Mouse (Mus musculus) embryonic facial prominence, embryonic 14.5 days (tissue): ENCODE results near the gene Traf5. TPM values are rescaled to one million over a fixed set of nuclear protein-coding genes. Genes with fewer than 3 reads are reported as not detected.

ENCODE experiments used
- ATAC-seq: fragments of 200-750 bp; cut with Nextera tagmentation; 2 replicates; pipeline ENCODE4 v1.8.0; 2017; ENCODE audit warnings: low read depth, moderate number of reproducible peaks, moderate TSS enrichment
- DNase-seq: peaks from one replicate; pipeline ENCODE4 v3.0.0-alpha.2; 2015; ENCODE audit warnings: low spot score
- H3K27ac ChIP-seq: fragments of 300-500 bp; sonication (generic); replicated peaks from 2 replicates; pipeline ENCODE4 v1.5.1; 2014; ENCODE audit warnings: low read depth, mild to moderate bottlenecking, low read length, moderate library complexity
- H3K27me3 ChIP-seq: fragments of 300-500 bp; sonication (generic); replicated peaks from 2 replicates; pipeline ENCODE4 v1.6.1; 2014; ENCODE audit warnings: low read length; ENCODE audit not compliant: control insufficient read depth, insufficient read depth
- H3K36me3 ChIP-seq: fragments of 300-500 bp; sonication (generic); 2 replicates; pipeline ENCODE4 v1.6.1; 2014; ENCODE audit warnings: low read length, mixed read lengths; ENCODE audit not compliant: control insufficient read depth, insufficient read depth
- H3K4me1 ChIP-seq: fragments of 300-500 bp; sonication (generic); 2 replicates; pipeline ENCODE4 v1.6.1; 2014; ENCODE audit warnings: antibody characterized with exemption, low read length; ENCODE audit not compliant: control insufficient read depth, insufficient read depth
- H3K4me2 ChIP-seq: fragments of 300-500 bp; sonication (generic); 2 replicates; pipeline ENCODE4 v1.6.1; 2014; ENCODE audit warnings: low read depth, mild to moderate bottlenecking, low read length, moderate library complexity, mixed read lengths
- H3K4me3 ChIP-seq: fragments of 300-500 bp; sonication (generic); 2 replicates; pipeline ENCODE4 v1.5.1; 2014; ENCODE audit warnings: low read depth, mild to moderate bottlenecking, low read length
- H3K9ac ChIP-seq: fragments of 300-500 bp; sonication (generic); 2 replicates; pipeline ENCODE4 v1.6.1; 2014; ENCODE audit warnings: low read depth, mild to moderate bottlenecking, low read length, moderate library complexity, mixed read lengths
- H3K9me3 ChIP-seq: fragments of 300-500 bp; sonication (generic); 2 replicates; pipeline ENCODE4 v1.6.1; 2016; ENCODE audit warnings: low read length; ENCODE audit not compliant: control insufficient read depth
- WGBS: fragments of 180-500 bp; shearing (Covaris S2); extraction: QIAGEN DNeasy Blood & Tissue Kit; methylation state at CpG from one replicate; pipeline ENCODE4 v1.1.7; 2014; 5-methylcytosine and 5-hydroxymethylcytosine counted together
- polyA plus RNA-seq: library from polyadenylated mRNA; unstranded; fragments of >200 nt; fragmentation: Nextera tagmentation; extraction: Ambion mirVana; gene quantifications from 2 replicates; pipeline ENCODE4 v1.2.1, GENCODE M21; 2014

Gene Traf5
- polyA plus RNA-seq, 1 experiment from 2014 or later, result 19.7 TPM

- Histone ChIP-seq H3K4me1 (peaks cover 25% of the 10 kb centered on the region), H3K4me3 (no peak overlapping the region), H3K9ac (no peak overlapping the region), H3K27me3 (no peaks in the 10 kb centered on the region), H3K9me3 (no peaks in the 10 kb centered on the region), H3K27ac (no peak overlapping the region), H3K36me3 (no peaks in the 10 kb centered on the region), H3K4me2 (no peak overlapping the region)
- ATAC-seq, result no peak
- DNase-seq, result no peak
- 41% methylated on average over 4 of the region's 4 CpGs for WGBS
Observed at GRCm38 (mm10) chr1:192088011-192088410, 4.3 kb downstream of the Traf5 start.

- no peak overlapping the region for H3K27ac ChIP-seq
- DNase-seq, result no peak
- H3K4me1 ChIP-seq, result peaks cover 25% of the 10 kb centered on the region
- H3K27me3 ChIP-seq, result no peaks in the 10 kb centered on the region
- no peak overlapping the region for H3K4me2 ChIP-seq
- no peak for ATAC-seq
- no peaks in the 10 kb centered on the region for H3K36me3 ChIP-seq
- no peak overlapping the region for H3K9ac ChIP-seq
- no peaks in the 10 kb centered on the region for H3K9me3 ChIP-seq
- no peak overlapping the region for H3K4me3 ChIP-seq
- 78% methylated on average over 4 of the region's 4 CpGs for WGBS
Observed at GRCm38 (mm10) chr1:192087098-192087497, 5.3 kb downstream of the Traf5 start.

- H3K4me1 ChIP-seq, result peaks cover 23% of the 10 kb centered on the region
- H3K4me3 ChIP-seq, result no peak overlapping the region
- no peaks in the 10 kb centered on the region for H3K36me3 ChIP-seq
- no peak for DNase-seq
- no peak overlapping the region for H3K27ac ChIP-seq
- H3K9ac ChIP-seq, result no peak overlapping the region
- H3K4me2 ChIP-seq, result no peak overlapping the region
- 83% methylated on average over 12 of the region's 12 CpGs for WGBS
- no peak for ATAC-seq
- no peaks in the 10 kb centered on the region for H3K27me3 ChIP-seq
- H3K9me3 ChIP-seq, result peaks cover under 1% of the 10 kb centered on the region; the same call in 1 of the 2 replicates
Observed at GRCm38 (mm10) chr1:192086279-192087037, 5.9 kb downstream of the Traf5 start.

GRCm38 (mm10) chr1:192085218-192085617 lies 7.1 kb downstream of the Traf5 start:
- no peak overlapping the region for H3K27ac ChIP-seq
- H3K4me2 ChIP-seq, result no peak overlapping the region
- H3K9me3 ChIP-seq, result peaks cover 5% of the 10 kb centered on the region; the same call in 1 of the 2 replicates
- no peaks in the 10 kb centered on the region for H3K36me3 ChIP-seq
- no peak overlapping the region for H3K9ac ChIP-seq
- no peak overlapping the region for H3K4me3 ChIP-seq
- H3K27me3 ChIP-seq, result no peaks in the 10 kb centered on the region
- peaks cover 11% of the 10 kb centered on the region; the same call in 1 of the 2 replicates for H3K4me1 ChIP-seq
- DNase-seq (no peak), ATAC-seq (no peak)
- WGBS, result 91% methylated on average over 10 of the region's 10 CpGs

GRCm38 (mm10) chr1:192082646-192083045 lies 9.7 kb downstream of the Traf5 start:
- no peaks in the 10 kb centered on the region for H3K27me3 ChIP-seq
- peaks cover 5% of the 10 kb centered on the region; the same call in 1 of the 2 replicates for H3K9me3 ChIP-seq
- ATAC-seq (no peak), DNase-seq (no peak)
- H3K9ac ChIP-seq, result no peak overlapping the region
- H3K4me3 ChIP-seq, result no peak overlapping the region
- WGBS, result 92% methylated on average over 1 of the region's 1 CpGs
- no peak overlapping the region for H3K27ac ChIP-seq
- no peak overlapping the region for H3K4me2 ChIP-seq
- no peaks in the 10 kb centered on the region for H3K4me1 ChIP-seq
- H3K36me3 ChIP-seq, result no peaks in the 10 kb centered on the region

GRCm38 (mm10) chr1:192081129-192081528 lies 11.2 kb downstream of the Traf5 start:
- Histone ChIP-seq H3K4me2 (no peak overlapping the region), H3K27me3 (no peaks in the 10 kb centered on the region), H3K9ac (no peak overlapping the region), H3K9me3 (peaks cover 5% of the 10 kb centered on the region; the same call in 1 of the 2 replicates), H3K4me3 (no peak overlapping the region), H3K27ac (no peak overlapping the region), H3K36me3 (no peaks in the 10 kb centered on the region), H3K4me1 (no peaks in the 10 kb centered on the region)
- 93% methylated on average over 2 of the region's 2 CpGs for WGBS
- ATAC-seq (no peak), DNase-seq (no peak)

GRCm38 (mm10) chr1:192079121-192079520 lies 13.2 kb downstream of the Traf5 start:
- no peaks in the 10 kb centered on the region for H3K36me3 ChIP-seq
- 77% methylated on average over 1 of the region's 1 CpGs for WGBS
- H3K27ac ChIP-seq, result no peak overlapping the region
- H3K9ac ChIP-seq, result no peak overlapping the region
- ATAC-seq, result no peak
- peaks cover 5% of the 10 kb centered on the region; the same call in 1 of the 2 replicates for H3K9me3 ChIP-seq
- no peak for DNase-seq
- H3K4me3 ChIP-seq, result no peak overlapping the region
- H3K4me2 ChIP-seq, result no peak overlapping the region
- no peaks in the 10 kb centered on the region for H3K27me3 ChIP-seq
- no peaks in the 10 kb centered on the region for H3K4me1 ChIP-seq

GRCm38 (mm10) chr1:192078406-192078805 lies 14.0 kb downstream of the Traf5 start:
- DNase-seq (no peak), ATAC-seq (no peak)
- Histone ChIP-seq H3K4me1 (no peaks in the 10 kb centered on the region), H3K36me3 (no peaks in the 10 kb centered on the region), H3K4me2 (no peak overlapping the region), H3K9ac (no peak overlapping the region), H3K4me3 (no peak overlapping the region), H3K9me3 (peaks cover 5% of the 10 kb centered on the region; the same call in 1 of the 2 replicates), H3K27me3 (no peaks in the 10 kb centered on the region), H3K27ac (peak overlapping the region; percentile 41; the same call in 1 of the 2 replicates)
- 47% methylated on average over 3 of the region's 3 CpGs for WGBS
